Mouse (Mus musculus): ENCODE data around the gene Rdh16f2.
"Not testable (repeated sequence)": the region's sequence is repeated elsewhere in the genome, so short reads cannot be mapped to it uniquely, and the experiment has no call there.

Rdh16f2 gene

DNA sequence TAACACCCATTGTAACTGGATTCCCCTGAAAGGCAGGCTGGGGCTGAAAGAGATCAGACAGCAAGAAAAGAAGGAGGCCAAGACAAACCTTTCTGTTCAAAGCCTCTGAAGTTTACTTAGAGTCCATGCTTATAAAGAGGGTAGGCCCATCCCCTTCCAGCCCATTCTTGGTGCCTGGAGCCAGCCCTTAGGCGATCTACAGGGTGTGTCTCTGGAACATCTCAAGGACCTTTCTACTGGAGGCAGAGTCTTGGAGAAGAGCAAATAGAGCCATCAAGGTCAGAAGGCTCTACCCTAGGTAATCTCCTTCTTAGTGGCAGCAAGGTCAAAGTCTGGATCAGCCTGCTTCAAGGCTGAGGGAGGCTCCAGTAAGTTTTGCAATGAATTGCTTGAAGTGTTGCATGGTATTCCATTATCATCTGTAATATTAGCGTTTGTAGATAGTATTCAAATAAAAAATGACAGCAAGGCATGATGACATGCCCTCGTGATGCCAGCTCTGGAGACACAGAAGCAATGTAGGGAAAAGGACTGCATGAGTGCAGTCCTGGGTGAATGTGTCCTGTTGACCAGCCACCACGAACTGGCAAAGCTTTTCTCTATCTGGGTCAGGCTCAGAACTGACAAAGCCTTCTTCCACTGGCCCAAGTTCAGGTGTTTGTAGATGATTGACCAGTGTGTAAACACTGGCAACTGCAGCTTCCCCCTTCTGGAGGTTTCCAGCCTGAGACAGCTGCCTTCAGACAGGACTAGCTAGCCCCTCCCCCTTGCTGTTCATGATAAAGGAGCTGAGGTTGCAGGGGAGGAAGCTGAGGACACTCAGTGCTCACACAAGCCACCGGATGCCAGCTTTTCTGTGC lies 27.1 kb downstream of the Rdh16f2 start:
- peak; percentile 33 to 50 for DNase-seq

DNA sequence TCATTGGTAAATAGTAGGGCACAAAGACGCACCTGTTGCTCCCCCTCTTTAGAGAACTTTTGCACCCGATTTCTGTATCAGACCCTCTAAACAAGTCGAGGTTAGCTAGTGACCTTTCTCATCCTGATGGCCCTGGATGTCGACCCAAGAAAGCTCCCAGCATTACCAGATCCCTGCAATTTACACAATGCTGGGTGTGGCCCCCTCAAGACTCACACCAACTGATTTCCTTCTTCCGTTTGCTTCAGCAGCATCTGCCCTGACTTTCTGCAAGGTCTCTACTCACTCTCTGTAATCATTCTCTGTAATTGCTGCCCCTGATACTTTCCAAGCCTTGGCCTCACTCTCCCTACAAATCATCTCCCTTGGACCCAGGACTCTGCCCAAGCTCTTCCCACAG lies 30.4 kb downstream of the Rdh16f2 start:
- no peak for DNase-seq

DNA sequence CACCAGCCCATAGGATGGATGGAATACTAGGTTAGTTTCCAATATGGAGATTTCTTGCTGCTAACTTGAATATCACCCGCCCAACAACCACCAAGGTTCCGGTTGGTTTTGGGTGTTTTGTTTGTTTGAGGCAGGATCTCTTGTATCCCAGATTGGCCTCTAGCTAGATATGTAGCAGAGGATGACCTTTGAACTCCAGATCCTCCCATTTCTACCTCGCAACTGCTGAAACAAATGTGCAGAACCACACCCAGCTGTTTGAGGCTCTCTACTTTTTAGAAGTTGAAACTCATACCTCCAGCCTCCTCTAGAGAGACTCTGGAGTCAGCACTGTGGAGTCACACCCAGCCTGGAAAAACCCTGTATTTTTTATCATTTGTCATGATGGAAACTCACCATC lies 31.2 kb downstream of the Rdh16f2 start:
- no peak for DNase-seq

DNA sequence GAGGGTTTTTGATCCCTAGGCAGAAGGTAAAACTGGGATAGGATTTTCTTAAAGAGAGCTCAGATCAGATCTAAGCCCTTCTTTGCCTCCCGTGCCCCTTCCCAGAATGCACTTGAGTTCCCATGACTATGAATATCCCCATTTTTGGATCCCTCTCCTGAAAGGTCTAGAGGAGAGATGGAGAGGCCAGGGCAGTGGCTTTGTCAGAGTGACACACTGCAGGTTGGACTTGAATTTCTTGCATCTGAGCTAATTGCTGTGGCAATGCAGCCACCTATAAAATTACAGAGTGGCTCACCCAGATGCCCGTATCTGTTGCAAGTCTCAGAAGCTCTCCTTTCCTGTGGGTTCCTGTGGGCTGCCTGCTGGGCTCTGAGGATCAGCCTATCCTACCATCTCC lies 31.9 kb downstream of the Rdh16f2 start, which contains the start of gene Sdr9c7:
Gene Sdr9c7, plus strand, starts transcription at position 301 of the 400 bp plus-strand sequence.
- DNase-seq = no peak

DNA sequence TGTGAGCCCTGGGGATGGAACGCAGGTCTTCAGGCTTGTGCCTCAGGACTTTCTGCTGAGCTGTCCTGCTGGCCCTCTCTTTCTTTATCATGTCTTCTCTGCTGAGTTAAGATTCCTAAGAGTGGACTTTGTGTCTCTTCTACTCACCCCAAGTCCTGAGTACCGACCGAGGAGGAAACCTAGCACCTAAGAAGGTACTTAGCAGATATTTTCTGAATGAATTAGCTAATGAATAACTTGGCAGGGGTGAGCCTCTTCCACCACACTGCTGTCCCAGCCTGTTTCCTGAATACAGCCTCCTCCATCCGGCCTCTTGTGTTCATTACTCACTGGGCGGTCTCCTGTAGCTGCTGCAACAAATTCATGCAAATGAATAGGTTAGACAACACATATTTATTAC lies 33.5 kb downstream of the Rdh16f2 start:
- DNase-seq = no peak

DNA sequence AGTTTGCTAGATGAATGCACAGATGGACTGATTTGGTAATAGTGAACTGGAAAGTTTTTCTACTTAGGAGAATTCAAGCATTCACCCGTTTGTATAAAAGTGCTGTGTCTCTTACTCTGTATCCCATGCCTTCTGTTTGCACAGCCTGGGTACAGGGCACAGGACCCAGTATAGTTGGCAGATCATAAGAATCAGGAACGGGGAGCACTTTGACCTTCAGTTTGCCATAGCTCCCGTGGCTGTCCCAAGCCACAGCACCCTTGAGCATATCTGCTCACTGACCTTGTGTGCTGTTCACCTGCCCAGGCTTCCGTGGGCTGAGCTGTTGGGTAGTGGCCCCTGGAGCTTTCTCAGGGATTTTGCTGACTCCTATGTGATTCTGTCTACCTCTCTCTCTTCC lies 35.5 kb downstream of the Rdh16f2 start:
- no peak for DNase-seq

DNA sequence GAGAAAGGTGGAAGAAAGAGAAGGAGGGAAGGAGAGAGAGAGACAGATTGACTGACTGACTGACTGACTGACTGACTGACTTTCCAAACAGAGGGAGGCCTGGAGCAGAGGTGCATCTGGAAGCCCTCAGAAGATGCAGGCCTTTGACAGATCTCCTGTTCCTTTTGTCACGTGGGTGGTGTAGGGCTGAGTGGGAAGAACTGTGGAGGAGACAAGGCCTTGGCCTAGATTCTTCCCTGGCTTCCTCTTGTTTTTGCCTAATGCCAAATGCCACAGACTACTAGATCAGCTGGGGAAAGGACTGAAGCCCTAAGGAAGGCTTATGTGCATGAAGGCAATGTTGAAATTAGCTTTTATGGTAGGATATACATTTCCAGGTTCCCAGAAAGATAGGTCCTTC lies 36.8 kb downstream of the Rdh16f2 start:
- no peak for DNase-seq

DNA sequence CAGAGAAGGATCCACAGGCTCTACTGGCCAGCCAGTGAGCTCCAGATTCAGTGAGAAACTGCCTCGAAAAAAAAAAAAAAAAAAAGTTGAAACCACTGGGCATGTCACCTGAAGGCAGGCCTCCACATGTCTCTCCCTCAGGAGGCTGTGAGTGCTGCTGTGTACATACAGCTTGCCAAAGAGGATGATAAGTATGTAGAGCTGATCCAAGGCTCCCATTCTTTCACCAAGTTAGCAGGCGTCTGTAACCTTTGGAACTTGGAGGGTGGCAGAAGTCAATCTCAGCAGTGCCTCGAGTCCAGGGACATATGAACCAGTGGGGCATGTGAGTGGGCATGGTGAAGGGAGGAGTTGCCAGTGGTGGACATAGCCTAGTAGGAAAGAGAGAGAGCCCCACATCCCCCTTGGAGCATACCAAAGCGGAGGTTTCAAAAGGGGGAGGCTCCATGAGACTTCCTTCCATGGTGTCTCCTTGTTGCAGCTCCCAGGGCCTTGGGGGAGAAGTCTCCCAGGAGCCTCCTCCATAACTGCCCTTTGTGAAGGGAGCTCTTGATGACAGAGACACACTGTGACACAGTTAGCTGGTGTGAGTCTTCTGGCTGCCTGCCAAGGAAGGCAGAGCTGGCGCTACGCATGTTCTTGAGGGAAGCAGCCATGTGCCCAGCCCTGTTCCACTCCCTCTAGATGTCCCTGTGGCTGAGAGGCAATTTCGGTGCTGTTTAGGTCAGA lies 38.6 kb downstream of the Rdh16f2 start:
- peak; percentile 18 to 41 for DNase-seq

DNA sequence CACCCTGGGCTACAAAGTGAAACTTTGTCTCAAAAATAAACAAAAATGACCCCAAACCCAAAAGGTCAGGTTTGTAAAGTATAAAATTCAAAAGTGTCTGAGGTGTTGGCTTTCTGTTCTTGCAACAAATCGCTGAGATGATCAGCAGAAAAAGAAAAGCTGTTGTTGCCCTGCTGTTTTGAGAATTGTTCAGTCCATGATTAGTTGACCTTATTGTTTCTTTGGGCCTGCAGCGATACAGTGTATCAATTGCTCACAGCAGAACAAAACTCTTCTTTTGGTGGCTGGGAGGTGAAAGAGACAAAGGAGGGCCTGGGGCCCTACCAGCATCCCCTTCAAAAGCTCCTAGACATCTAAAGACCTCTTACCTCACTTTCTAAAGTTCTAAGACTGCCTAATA lies 39.9 kb downstream of the Rdh16f2 start:
- DNase-seq = no peak

DNA sequence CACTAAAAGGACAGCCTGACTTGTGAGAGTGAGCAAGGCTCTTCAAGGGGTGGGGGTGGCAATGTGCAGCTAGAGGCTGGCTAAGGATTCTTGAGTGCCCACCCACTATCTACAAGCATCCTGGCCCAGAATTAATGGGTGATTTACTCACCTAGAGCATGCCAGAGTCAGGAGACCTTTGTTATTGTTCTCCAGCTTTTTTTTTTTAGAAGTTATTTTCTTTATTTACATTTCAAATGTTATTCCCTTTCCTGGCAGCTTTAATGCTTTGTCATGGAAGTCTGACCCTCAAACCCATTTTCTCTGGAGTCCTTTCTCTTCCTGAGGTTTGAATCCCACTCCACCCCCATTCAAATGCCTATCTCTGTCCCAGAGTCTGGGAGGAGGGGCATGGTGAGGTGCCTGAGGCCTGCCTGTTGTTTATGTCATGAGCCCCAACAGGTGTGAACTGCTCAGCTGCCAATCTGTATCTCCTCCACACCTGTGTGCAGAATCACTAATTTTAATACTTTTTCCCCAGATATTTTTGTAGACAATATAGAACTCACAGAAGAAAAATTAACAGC lies 41.2 kb downstream of the Rdh16f2 start:
- no peak for DNase-seq

DNA sequence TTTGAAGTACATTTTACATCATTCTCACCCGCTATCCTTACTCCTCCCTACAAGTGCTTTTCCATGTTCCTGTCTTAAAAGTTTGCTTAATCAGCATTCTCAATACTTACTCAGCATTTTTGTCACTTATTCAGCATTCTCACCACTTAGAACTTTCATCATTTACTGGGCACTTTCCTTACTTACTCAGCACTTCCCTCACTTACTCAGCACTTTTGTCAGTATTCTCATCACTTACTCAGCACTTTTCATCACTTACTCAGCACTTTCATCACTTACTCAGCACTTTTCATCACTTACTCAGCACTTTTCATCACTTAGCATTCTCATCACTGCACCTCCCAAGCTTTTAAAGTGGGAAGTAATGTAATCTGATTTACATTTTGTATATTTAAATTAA lies 49.3 kb downstream of the Rdh16f2 start:
- DNase-seq = no peak

DNA sequence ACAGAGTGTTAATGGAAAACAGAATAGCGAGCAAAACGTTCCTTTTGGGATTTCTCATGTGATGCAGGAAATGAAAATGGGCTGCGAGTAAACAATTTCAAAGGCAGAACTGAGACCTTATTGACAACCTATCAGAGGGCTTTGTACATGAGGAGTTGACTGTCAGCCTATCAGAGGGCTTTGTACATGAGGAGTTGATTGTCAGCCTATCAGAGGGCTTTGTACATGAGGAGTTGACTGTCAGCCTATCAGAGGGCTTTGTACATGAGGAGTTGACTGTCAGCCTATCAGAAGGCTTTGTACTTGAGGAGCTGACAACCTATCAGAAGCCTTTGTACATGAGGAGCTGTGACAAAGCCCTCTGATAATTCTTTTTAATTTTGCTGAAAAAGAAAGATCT lies 50.9 kb downstream of the Rdh16f2 start:
- DNase-seq = not testable (repeated sequence)

DNA sequence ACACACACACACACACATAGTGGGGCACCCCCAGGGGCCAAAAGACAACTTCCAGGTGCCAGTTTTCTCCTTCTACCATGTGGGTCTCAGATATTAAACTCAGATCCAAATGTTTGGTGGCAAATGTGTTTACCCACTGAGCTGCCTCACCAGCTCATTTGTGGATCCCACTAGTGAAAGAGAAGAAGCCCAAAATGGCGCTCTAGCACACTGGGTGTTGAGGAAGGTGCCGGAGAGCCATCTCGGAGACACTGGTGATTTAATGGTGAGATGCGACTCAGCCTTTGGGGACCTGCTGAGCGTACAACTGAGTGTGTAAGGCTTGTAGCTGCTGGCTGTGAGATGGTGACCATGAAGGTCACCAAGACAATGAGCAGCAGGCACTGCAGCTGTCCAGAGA lies 51.4 kb downstream of the Rdh16f2 start:
- DNase-seq = no peak

DNA sequence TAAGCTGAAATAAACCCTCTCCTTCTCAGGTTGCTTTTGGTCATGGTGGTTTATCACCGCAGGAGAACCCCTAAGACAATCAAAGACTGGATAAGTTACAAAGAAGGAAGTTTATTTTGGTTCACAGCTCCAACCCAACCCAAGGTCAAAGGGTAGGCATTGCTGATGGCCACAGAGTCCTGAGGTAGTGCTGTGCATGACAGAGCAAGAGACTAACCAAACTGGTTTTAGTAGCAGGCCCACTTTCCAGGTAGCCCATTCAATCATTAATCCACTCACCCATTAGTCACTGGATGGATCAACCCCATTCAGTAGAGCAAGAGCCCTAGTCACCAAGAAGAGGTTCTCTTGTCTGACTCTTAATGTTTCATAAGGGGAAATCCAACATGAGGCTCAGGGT lies 56.0 kb downstream of the Rdh16f2 start:
- DNase-seq = no peak

DNA sequence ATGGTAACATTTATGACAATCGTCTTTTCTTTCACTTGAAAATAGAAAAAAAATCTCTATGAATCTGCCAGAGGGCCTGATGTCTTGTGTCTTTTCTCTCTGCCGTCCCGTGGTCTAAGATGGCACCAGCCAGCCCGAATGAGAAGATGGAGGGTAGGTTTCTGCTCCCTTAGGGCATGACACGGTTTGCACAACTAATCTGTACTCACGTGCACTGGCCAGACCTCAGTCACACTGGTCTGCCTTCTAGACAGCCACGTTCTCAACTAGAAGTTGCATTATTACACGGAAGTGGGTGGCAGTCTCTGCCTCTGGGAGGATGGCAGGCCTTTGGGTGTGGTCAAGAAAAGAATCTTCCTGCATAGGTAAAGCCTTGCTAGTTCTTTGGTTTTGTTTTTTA lies 56.8 kb downstream of the Rdh16f2 start:
- DNase-seq = no peak

DNA sequence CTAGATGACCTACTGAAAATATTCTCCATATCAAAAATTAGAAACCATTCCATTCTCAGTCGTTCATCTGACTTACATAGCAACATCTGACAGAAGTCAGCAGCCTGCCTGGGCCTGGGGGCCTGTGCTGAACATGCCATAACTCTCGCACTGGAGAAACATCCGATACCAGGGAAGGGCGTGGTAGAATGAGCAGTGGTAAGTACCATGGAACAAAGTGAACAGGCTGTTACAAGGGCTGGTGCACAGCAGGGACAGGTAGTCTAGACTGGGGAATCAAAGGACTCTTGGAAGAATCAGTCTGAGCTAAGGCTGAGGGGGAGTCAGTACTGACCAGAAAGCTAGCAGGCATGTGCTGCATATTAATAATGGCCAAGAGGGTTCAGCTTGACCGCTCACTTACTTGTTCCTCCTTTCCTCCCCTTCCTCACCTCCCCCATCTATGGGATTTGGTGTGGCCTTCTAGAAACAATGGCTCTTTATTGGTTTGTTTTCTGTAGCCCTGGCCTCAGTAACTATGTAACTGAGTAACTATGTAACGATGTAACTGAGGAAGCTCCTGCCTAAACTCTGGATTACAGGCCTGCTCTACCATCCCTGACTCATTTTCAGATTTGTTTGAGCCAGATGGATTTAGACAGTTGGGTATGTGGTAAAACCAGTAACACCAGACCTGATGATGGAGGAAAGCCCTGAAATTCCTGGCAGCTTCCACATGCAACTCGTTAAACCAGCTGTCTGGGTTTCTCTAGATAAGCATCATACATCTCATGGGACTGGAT lies 58.5 kb downstream of the Rdh16f2 start:
- DNase-seq = no peak

Data from lung, postnatal 4 days (tissue).